Mouse (Mus musculus): ENCODE results near the gene Diablo.
"Not testable (repeated sequence)": the region's sequence is repeated elsewhere in the genome, so short reads cannot be mapped to it uniquely, and the experiment has no call there.

Diablo gene

GRCm38 (mm10) chr5:123523692-123524392 is at the start of gene Diablo:
Gene Diablo (minus strand): TSS chr5:123524176.
- DNase-seq (ENCODE audit: extremely low spot score, low read depth, low spot score), result peak; percentile 88

GRCm38 (mm10) chr5:123573362-123573761 is 49.4 kb upstream of the Diablo start:
- DNase-seq (ENCODE audit: extremely low spot score, low read depth, low spot score), result no peak

- peak; percentile 99 for DNase-seq (ENCODE audit: extremely low spot score, low read depth, low spot score)
Observed at GRCm38 (mm10) chr5:123572357-123573186, 48.6 kb upstream of the Diablo start, which contains the start of gene Vps33a. Gene Vps33a (minus strand): TSS chr5:123573038.

GRCm38 (mm10) chr5:123561128-123561527 is 37.2 kb upstream of the Diablo start:
- DNase-seq (ENCODE audit: extremely low spot score, low read depth, low spot score), result no peak

- DNase-seq (ENCODE audit: extremely low spot score, low read depth, low spot score), result no peak
Observed at GRCm38 (mm10) chr5:123559588-123559987, 35.6 kb upstream of the Diablo start.

- DNase-seq (ENCODE audit: extremely low spot score, low read depth, low spot score), result no peak
Observed at GRCm38 (mm10) chr5:123556451-123556850, 32.5 kb upstream of the Diablo start.

GRCm38 (mm10) chr5:123555693-123556092 is 31.7 kb upstream of the Diablo start:
- no peak for DNase-seq (ENCODE audit: extremely low spot score, low read depth, low spot score)

- no peak for DNase-seq (ENCODE audit: extremely low spot score, low read depth, low spot score)
Observed at GRCm38 (mm10) chr5:123533801-123534200, 9.8 kb upstream of the Diablo start.

GRCm38 (mm10) chr5:123530056-123530455 is 6.1 kb upstream of the Diablo start:
- DNase-seq (ENCODE audit: extremely low spot score, low read depth, low spot score), result no peak

- no peak for DNase-seq (ENCODE audit: extremely low spot score, low read depth, low spot score)
Observed at GRCm38 (mm10) chr5:123528641-123529040, 4.7 kb upstream of the Diablo start.

GRCm38 (mm10) chr5:123525916-123526495 is 2.0 kb upstream of the Diablo start:
- no peak for DNase-seq (ENCODE audit: extremely low spot score, low read depth, low spot score)

- no peak for DNase-seq (ENCODE audit: extremely low spot score, low read depth, low spot score)
Observed at GRCm38 (mm10) chr5:123525281-123525680, 1.3 kb upstream of the Diablo start, which contains the start of gene Gm49027. Gene Gm49027 (minus strand): TSS chr5:123525488.

GRCm38 (mm10) chr5:123524393-123524750 is 396 bp upstream of the Diablo start:
- DNase-seq (ENCODE audit: extremely low spot score, low read depth, low spot score), result no peak

GRCm38 (mm10) chr5:123522166-123522565 is 1.8 kb downstream of the Diablo start:
- no peak for DNase-seq (ENCODE audit: extremely low spot score, low read depth, low spot score)

GRCm38 (mm10) chr5:123521621-123522020 is 2.4 kb downstream of the Diablo start:
- no peak for DNase-seq (ENCODE audit: extremely low spot score, low read depth, low spot score)

GRCm38 (mm10) chr5:123520666-123521065 is 3.3 kb downstream of the Diablo start:
- no peak for DNase-seq (ENCODE audit: extremely low spot score, low read depth, low spot score)

GRCm38 (mm10) chr5:123514871-123515270 is 9.1 kb downstream of the Diablo start:
- DNase-seq (ENCODE audit: extremely low spot score, low read depth, low spot score), result no peak

- no peak for DNase-seq (ENCODE audit: extremely low spot score, low read depth, low spot score)
Observed at GRCm38 (mm10) chr5:123512102-123512501, 11.9 kb downstream of the Diablo start.

- DNase-seq (ENCODE audit: extremely low spot score, low read depth, low spot score), result not testable (repeated sequence)
Observed at GRCm38 (mm10) chr5:123511426-123511825, 12.6 kb downstream of the Diablo start.

GRCm38 (mm10) chr5:123510160-123510559 is 13.8 kb downstream of the Diablo start, which contains the start of gene B3gnt4:
Gene B3gnt4 (plus strand): TSS chr5:123510460.
- DNase-seq (ENCODE audit: extremely low spot score, low read depth, low spot score), result no peak

- DNase-seq (ENCODE audit: extremely low spot score, low read depth, low spot score), result no peak
Observed at GRCm38 (mm10) chr5:123508921-123509320, 15.1 kb downstream of the Diablo start.
